Mouse (Mus musculus): ENCODE results near the gene Capzb.
A peak's percentile ranks its signal among the peaks of the same experiment; 100 is the strongest.

Gene Capzb

DNA sequence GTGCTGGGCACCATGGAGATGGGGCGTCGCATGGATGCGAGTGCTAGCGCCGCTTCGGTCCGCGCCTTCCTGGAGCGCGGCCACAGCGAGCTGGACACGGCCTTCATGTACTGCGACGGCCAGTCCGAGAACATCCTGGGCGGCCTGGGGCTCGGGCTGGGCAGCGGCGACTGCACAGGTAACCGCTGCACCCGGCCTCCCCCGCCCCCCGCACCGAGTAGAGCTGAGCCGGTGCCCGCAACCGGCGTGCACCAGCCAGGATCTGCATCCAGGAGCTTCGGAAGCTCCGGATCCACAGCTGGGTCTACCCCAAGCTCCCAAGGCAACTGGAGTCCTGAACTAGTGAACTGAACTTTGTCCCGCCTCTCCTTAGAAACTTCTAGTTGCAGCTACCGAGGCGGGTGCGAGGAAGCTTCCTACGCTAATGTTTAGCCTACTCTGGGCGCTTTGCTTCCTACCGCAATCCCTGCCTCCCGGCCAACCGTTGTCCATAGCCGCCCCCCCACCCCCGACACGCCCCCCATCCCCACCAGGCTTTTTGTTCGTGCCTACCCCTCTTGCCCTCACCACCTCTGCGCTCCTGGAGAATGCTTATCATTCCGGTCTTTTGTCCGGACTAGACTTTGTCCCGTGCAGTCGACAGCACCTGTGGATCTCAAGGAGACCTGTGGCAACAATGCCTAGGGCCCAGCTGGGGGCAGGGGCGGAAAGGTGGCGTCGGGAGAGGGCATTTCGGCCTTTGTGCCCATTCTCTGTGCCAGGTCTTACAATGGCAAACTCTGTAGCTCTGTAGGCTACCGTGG lies 118.4 kb downstream of the Capzb start:
- DNase-seq: peak; percentile 6

DNA sequence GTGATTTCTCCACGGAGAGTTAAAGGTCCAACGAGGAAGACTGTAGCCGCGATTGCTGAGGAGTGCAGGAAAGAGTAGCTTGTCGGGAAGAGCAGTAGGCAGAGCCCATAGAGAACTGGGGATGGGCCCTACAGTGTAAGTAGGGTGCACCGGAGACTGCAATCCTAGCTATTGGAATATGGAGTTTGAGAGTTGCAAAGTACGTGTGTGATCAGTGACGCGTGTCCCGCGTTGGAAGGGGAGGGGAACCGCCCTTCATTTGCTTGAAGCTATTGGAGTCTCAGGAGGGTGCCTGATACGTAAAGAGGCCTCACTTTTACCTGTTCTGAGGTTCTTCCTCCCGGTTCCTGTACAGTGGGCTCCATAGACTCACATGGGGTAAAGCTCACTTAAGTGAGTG lies 119.0 kb downstream of the Capzb start:
- no peak for DNase-seq

GRCm38 (mm10) chr4:139312632-139313031 lies 119.9 kb downstream of the Capzb start:
- peak; percentile 21 for DNase-seq

- DNase-seq: no peak
Observed at GRCm38 (mm10) chr4:139318449-139318848, 125.8 kb downstream of the Capzb start.

GRCm38 (mm10) chr4:139319740-139320139 lies 127.0 kb downstream of the Capzb start:
- no peak for DNase-seq

GRCm38 (mm10) chr4:139330605-139331004 lies 137.9 kb downstream of the Capzb start:
- no peak for DNase-seq

GRCm38 (mm10) chr4:139334631-139335295 lies 142.1 kb downstream of the Capzb start:
- no peak for DNase-seq

DNA sequence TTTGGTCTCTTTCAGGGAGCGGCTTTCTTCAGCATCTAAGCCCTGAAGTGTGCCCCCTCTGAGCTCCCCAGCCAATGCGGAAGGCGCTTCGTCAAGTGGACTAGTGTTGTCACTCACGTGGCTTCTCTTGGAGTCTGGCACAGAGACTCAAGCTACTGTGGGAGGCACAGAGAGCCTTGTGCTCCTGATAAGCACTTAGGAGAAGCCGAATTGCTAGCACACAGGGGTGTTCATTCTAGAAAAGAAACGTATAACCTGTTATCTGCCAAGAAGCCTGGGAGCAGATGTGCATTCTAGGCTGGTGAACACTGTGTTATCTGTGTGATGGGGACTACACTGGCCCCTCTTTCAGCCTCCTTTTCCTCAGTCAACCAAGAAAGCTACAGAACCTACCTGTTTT lies 142.8 kb downstream of the Capzb start:
- DNase-seq: no peak

- DNase-seq: peak; percentile 57
Observed at GRCm38 (mm10) chr4:139336822-139337483, 144.3 kb downstream of the Capzb start.

DNA sequence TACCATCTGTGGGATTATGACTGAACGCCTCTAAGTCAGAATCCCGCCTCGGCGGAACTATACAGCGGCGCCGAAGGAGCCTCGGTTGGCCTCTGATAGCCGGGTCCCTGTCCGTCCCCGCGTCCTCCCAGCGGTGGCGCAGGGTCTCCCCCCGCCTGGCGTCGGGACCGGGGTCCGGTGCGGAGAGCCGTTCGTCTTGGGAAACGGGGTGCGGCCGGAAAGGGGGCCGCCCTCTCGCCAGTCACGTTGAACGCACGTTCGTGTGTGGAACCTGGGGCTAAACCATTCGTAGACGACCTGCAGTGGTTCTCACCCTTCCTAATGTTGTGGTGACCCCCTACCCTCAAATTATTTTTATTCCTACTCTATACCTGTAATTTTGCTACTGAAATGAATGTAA lies 145.4 kb downstream of the Capzb start:
- no peak for DNase-seq

DNA sequence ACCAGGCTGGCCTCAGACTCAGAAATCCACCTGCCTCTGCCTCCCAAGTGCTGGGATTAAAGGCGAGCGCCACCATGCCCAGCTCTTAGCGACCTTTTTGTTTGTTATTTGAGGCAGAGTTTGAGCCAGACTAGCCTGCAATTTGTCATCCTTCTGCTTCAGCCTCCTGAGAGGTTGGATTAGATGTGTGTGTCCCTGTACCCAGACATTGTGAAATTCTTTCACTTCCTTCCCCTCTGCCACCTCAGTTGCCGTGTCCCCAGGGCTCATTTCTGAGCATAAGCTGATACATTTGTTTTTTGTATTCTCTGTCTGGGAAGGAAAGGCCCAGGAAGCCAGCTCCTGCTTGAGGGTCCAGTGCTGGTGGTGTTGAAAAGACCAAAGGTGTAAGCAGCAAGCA lies 148.1 kb downstream of the Capzb start:
- DNase-seq: no peak

Measured in cerebellum, adult 11 months (tissue).